Comparison of ENCODE assay signal across 10 mouse cellular contexts in the genomic region with DNA sequence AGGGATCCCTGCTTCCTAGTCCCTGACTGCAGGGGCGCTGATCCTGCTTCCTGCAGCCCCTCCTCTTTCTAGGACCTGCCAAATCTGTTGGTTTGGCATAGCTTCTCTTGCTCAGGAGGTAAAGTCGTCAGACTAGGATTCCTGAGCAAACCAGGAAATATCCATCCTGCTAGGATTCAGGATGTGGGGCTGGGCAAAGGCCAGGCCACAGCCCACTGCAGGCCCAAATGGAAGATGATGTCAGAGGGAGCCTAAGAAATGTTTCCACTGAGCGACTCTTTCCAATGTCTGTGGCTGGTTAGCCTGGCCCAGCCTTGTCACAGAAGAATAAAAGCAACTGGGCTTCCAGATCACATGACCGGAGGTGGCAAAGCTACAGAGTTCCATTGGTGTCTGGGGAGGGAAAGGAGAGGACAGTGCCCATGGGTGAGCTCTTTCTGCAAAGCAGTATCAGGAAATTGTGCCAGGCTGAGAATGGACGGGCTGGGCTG. TPM values are rescaled to one million over a fixed set of nuclear protein-coding genes. Genes with fewer than 3 reads are reported as not detected.
DNase-seq lines count a peak whose midpoint lies in the region; ATAC-seq and TF ChIP-seq lines count a peak whose summit lies in the region.
"Had no signal": no experiment of that assay in that cellular context is flagged by ENCODE, and none has a peak within 500 bp of the region (broad histone marks: within the 10 kb centered on the region; RNA-seq: fewer than 3 reads in every experiment).

No protein-coding gene starts in this region.

- TF ChIP-seq CTCF in embryonic fibroblast, embryonic 13.5 days (IDR thresholded peaks at IDR 0.05; ENCODE audit: borderline replicate concordance, insufficient read depth, low read length): no peak; the same call in 1 of the 2 replicates
- no peak for TF ChIP-seq CTCF in small intestine, adult 2 months (IDR thresholded peaks at IDR 0.05; ENCODE audit: extremely low read depth, insufficient read length, insufficient replicate concordance, low read depth, low read length)

- intact Hi-C loops in left cerebral cortex, postnatal 14 days (cut with DNase I): no loop called here

- DNase-seq in limb, embryonic 10.5 days (ENCODE audit: low spot score): no peak
- no peak for DNase-seq in right cerebral cortex, adult 2 months (ENCODE audit: low spot score in 2 of 2)
- DNase-seq in urinary bladder, postnatal 10 days (ENCODE audit: low spot score): no peak
- DNase-seq in left cerebral cortex, postnatal 14 days (ENCODE audit: low spot score in 2 of 2): no peak

- H3K4me1 ChIP-seq in limb, embryonic 13.5 days: peaks cover 19% of the 10 kb centered on the region
- H3K4me1 ChIP-seq in limb, embryonic 10.5 days: peaks cover 10% of the 10 kb centered on the region
- H3K4me1 ChIP-seq in embryonic fibroblast, embryonic 13.5 days (ENCODE audit: control insufficient read depth, insufficient read depth, low read length): peaks cover 12% of the 10 kb centered on the region
- peaks cover 16% of the 10 kb centered on the region for H3K4me1 ChIP-seq in intestine, embryonic 16.5 days (ENCODE audit: control insufficient read depth, insufficient read depth, low read length)
- peaks cover 5% of the 10 kb centered on the region; the same call in 1 of the 2 replicates for H3K4me1 ChIP-seq in small intestine, adult 2 months (ENCODE audit: control insufficient read depth, insufficient read depth, insufficient read length, low read length)

- WGBS in limb, embryonic 13.5 days: 51% methylated on average over 5 of the region's 5 CpGs
- 52% methylated on average over 5 of the region's 5 CpGs for WGBS in limb, embryonic 10.5 days
- WGBS in intestine, embryonic 16.5 days: 49% methylated on average over 5 of the region's 5 CpGs
- WGBS in small intestine, adult 2 months: 29% methylated on average over 5 of the region's 5 CpGs

- peak; percentile 54; the same call in 1 of the 2 replicates for ATAC-seq in limb, embryonic 13.5 days (ENCODE audit: low FRiP score, low read depth)
- ATAC-seq in intestine, embryonic 16.5 days: peak; percentile 64; the same call in 1 of the 2 replicates

- H3K9me3 ChIP-seq in limb, embryonic 13.5 days: no peaks in the 10 kb centered on the region
- no peaks in the 10 kb centered on the region for H3K9me3 ChIP-seq in limb, embryonic 10.5 days (replicated peaks)
- H3K9me3 ChIP-seq in intestine, embryonic 16.5 days (ENCODE audit: control insufficient read depth, low read length): no peaks in the 10 kb centered on the region
- H3K9me3 ChIP-seq: hindbrain, embryonic 12.5 days had no signal

- H3K36me3 ChIP-seq in limb, embryonic 13.5 days: no peaks in the 10 kb centered on the region
- no peaks in the 10 kb centered on the region for H3K36me3 ChIP-seq in limb, embryonic 10.5 days
- no peaks in the 10 kb centered on the region for H3K36me3 ChIP-seq in intestine, embryonic 16.5 days (ENCODE audit: control insufficient read depth, insufficient read depth, low read length)
- H3K36me3 ChIP-seq in small intestine, adult 2 months (ENCODE audit: control insufficient read depth, insufficient read depth, low read length): no peaks in the 10 kb centered on the region
- H3K36me3 ChIP-seq: hindbrain, embryonic 12.5 days had no signal

- no peak overlapping the region for H3K4me3 ChIP-seq in limb, embryonic 13.5 days
- no peak overlapping the region for H3K4me3 ChIP-seq in limb, embryonic 10.5 days
- no peak overlapping the region for H3K4me3 ChIP-seq in embryonic fibroblast, embryonic 13.5 days (ENCODE audit: insufficient read depth, low read length)
- no peak overlapping the region for H3K4me3 ChIP-seq in intestine, embryonic 16.5 days (ENCODE audit: low read length)
- H3K4me3 ChIP-seq in small intestine, adult 2 months (ENCODE audit: low read depth, low read length): no peak overlapping the region
- H3K4me3 ChIP-seq: hindbrain, embryonic 12.5 days had no signal

- peak overlapping the region; percentile 84 for H3K27ac ChIP-seq in limb, embryonic 13.5 days
- no peak overlapping the region for H3K27ac ChIP-seq in limb, embryonic 10.5 days
- peak overlapping the region; percentile 49 for H3K27ac ChIP-seq in embryonic fibroblast, embryonic 13.5 days (ENCODE audit: insufficient read depth, low read length)
- peak overlapping the region; percentile 34; the same call in 1 of the 2 replicates for H3K27ac ChIP-seq in intestine, embryonic 16.5 days (ENCODE audit: low read length)
- peak overlapping the region; percentile 27; the same call in 1 of the 2 replicates for H3K27ac ChIP-seq in small intestine, adult 2 months (ENCODE audit: insufficient read depth, low read depth, low read length)
- H3K27ac ChIP-seq: hindbrain, embryonic 12.5 days had no signal

- peak overlapping the region; percentile 43 for H3K9ac ChIP-seq in limb, embryonic 13.5 days
- H3K9ac ChIP-seq in intestine, embryonic 16.5 days (ENCODE audit: low read depth, low read length): no peak overlapping the region
- H3K9ac ChIP-seq: hindbrain, embryonic 12.5 days had no signal

- 0 out of 2 replicates have a peak, but pooled peaks cover 4% of the 10 kb centered on the region for H3K27me3 ChIP-seq in limb, embryonic 13.5 days
- H3K27me3 ChIP-seq in limb, embryonic 10.5 days (ENCODE audit: low read depth, poor library complexity, severe bottlenecking): peaks cover 20% of the 10 kb centered on the region
- no peaks in the 10 kb centered on the region for H3K27me3 ChIP-seq in intestine, embryonic 16.5 days (replicated peaks; ENCODE audit: control insufficient read depth, insufficient read depth, low read length)
- no peaks in the 10 kb centered on the region; the same call in 1 of the 2 replicates for H3K27me3 ChIP-seq in small intestine, adult 2 months (ENCODE audit: control insufficient read depth, insufficient read depth, low read length)
- H3K27me3 ChIP-seq: hindbrain, embryonic 12.5 days had no signal

- no peak for TF ChIP-seq POLR2A in embryonic fibroblast, embryonic 13.5 days (IDR thresholded peaks at IDR 0.05; ENCODE audit: low read depth, low read length)
- TF ChIP-seq POLR2A in small intestine, adult 2 months (IDR thresholded peaks at IDR 0.05; ENCODE audit: low read depth, low read length): no peak

- no peak overlapping the region for H3K4me2 ChIP-seq in limb, embryonic 13.5 days (replicated peaks)
- no peak overlapping the region for H3K4me2 ChIP-seq in intestine, embryonic 16.5 days (ENCODE audit: low read depth, low read length)
- H3K4me2 ChIP-seq: hindbrain, embryonic 12.5 days had no signal

RNA-seq across cellular contexts. Expression of a gene that starts 7.0 kb away (rescaled TPM):
- 2.3 and 2.9 TPM in 2 replicates for polyA plus RNA-seq in limb, embryonic 13.5 days (2015; fragmentation: Nextera tagmentation; extraction: Ambion mirVana)
- polyA plus RNA-seq in limb, embryonic 10.5 days (2016; fragmentation: Nextera tagmentation; extraction: Ambion mirVana): 0.30 and 0.54 TPM in 2 replicates
- polyA plus RNA-seq in embryonic fibroblast, embryonic 13.5 days (2011; ENCODE audit: insufficient read length, low read depth, missing spikeins): 8.7 and 11.2 TPM in 2 replicates
- polyA plus RNA-seq in intestine, embryonic 16.5 days (2015; fragmentation: Nextera tagmentation; extraction: Ambion mirVana): 3.9 and 5.2 TPM in 2 replicates
- polyA plus RNA-seq in small intestine, adult 2 months (2012; rRNA removed): 19.5 and 47.9 TPM in 2 replicates
- total RNA-seq in left cerebral cortex, postnatal 14 days (2021): 1 to 10 TPM; 4.7 to 5.9 TPM

RNA-seq across cellular contexts. Expression of a gene that starts 29.7 kb away (rescaled TPM):
- polyA plus RNA-seq in limb, embryonic 13.5 days (2015; fragmentation: Nextera tagmentation; extraction: Ambion mirVana): 189 and 199 TPM in 2 replicates
- 203 and 209 TPM in 2 replicates for polyA plus RNA-seq in limb, embryonic 10.5 days (2016; fragmentation: Nextera tagmentation; extraction: Ambion mirVana)
- 103 and 112 TPM in 2 replicates for polyA plus RNA-seq in embryonic fibroblast, embryonic 13.5 days (2011; ENCODE audit: insufficient read length, low read depth, missing spikeins)
- 260 and 274 TPM in 2 replicates for polyA plus RNA-seq in intestine, embryonic 16.5 days (2015; fragmentation: Nextera tagmentation; extraction: Ambion mirVana)
- polyA plus RNA-seq in small intestine, adult 2 months (2012; rRNA removed): 209 and 451 TPM in 2 replicates
- 10 to 100 TPM; 70.6 to 82.9 TPM for total RNA-seq in left cerebral cortex, postnatal 14 days (2021)

RNA-seq across cellular contexts. Expression of a gene that starts 57.5 kb away (rescaled TPM):
- 10.3 and 12.1 TPM in 2 replicates for polyA plus RNA-seq in limb, embryonic 13.5 days (2015; fragmentation: Nextera tagmentation; extraction: Ambion mirVana)
- 12.7 and 16.4 TPM in 2 replicates for polyA plus RNA-seq in limb, embryonic 10.5 days (2016; fragmentation: Nextera tagmentation; extraction: Ambion mirVana)
- polyA plus RNA-seq in embryonic fibroblast, embryonic 13.5 days (2011; ENCODE audit: insufficient read length, low read depth, missing spikeins): 29.8 and 36.3 TPM in 2 replicates
- polyA plus RNA-seq in intestine, embryonic 16.5 days (2015; fragmentation: Nextera tagmentation; extraction: Ambion mirVana): 3.1 and 3.7 TPM in 2 replicates
- 7.2 and 7.9 TPM in 2 replicates for polyA plus RNA-seq in small intestine, adult 2 months (2012; rRNA removed)
- 100 to 1,000 TPM; 134 to 139 TPM for total RNA-seq in left cerebral cortex, postnatal 14 days (2021)

RNA-seq across cellular contexts. Expression of a gene that starts 57.7 kb away (rescaled TPM):
- 0.17 and 0.24 TPM in 2 replicates for polyA plus RNA-seq in limb, embryonic 13.5 days (2015; fragmentation: Nextera tagmentation; extraction: Ambion mirVana)
- 0.36 and 0.44 TPM in 2 replicates for polyA plus RNA-seq in limb, embryonic 10.5 days (2016; fragmentation: Nextera tagmentation; extraction: Ambion mirVana)
- polyA plus RNA-seq in embryonic fibroblast, embryonic 13.5 days (2011; ENCODE audit: insufficient read length, low read depth, missing spikeins): not detected in 2 replicates
- 0.39 TPM in 2 replicates for polyA plus RNA-seq in intestine, embryonic 16.5 days (2015; fragmentation: Nextera tagmentation; extraction: Ambion mirVana)
- 0.01 and 0.13 TPM in 2 replicates for polyA plus RNA-seq in small intestine, adult 2 months (2012; rRNA removed)
- total RNA-seq in left cerebral cortex, postnatal 14 days (2021): not detected
- total RNA-seq: megakaryocyte-erythroid progenitor cell, adult 5-6 weeks had no signal
